ENCODE assay signal across 8 mouse cellular contexts in genomic region chr10:67284761-67285175, GRCm38 (mm10). TPM values are rescaled to one million over a fixed set of nuclear protein-coding genes. Genes with fewer than 3 reads are reported as not detected.
A peak's percentile ranks its signal among the peaks of the same experiment; 100 is the strongest.
DNase-seq lines count a peak whose midpoint lies in the region; ATAC-seq and TF ChIP-seq lines count a peak whose summit lies in the region.

No protein-coding gene starts in this region.

- H3K36me3 ChIP-seq in forebrain, postnatal 0 days (ENCODE audit: insufficient read depth): no peaks in the 10 kb centered on the region
- no peaks in the 10 kb centered on the region for H3K36me3 ChIP-seq in limb, embryonic 12.5 days
- H3K36me3 ChIP-seq in midbrain, embryonic 16.5 days (ENCODE audit: control insufficient read depth, insufficient read depth, low read length): no peaks in the 10 kb centered on the region

- H3K9ac ChIP-seq in forebrain, postnatal 0 days: peak overlapping the region; percentile 86
- peak overlapping the region; percentile 91 for H3K9ac ChIP-seq in limb, embryonic 12.5 days (replicated peaks)
- peak overlapping the region; percentile 91 for H3K9ac ChIP-seq in midbrain, embryonic 16.5 days (ENCODE audit: low read depth, low read length)

- peak overlapping the region; percentile 79 for H3K27ac ChIP-seq in forebrain, postnatal 0 days (ENCODE audit: low read depth, low read length)
- 0 out of 2 replicates have a peak overlapping the region, but pooled peaks have one; percentile 41 for H3K27ac ChIP-seq in limb, embryonic 12.5 days
- H3K27ac ChIP-seq in midbrain, embryonic 16.5 days (ENCODE audit: low read length): peak overlapping the region; percentile 66

- under 1% methylated on average over 33 of the region's 41 CpGs for WGBS in forebrain, postnatal 0 days
- under 1% methylated on average over 41 of the region's 41 CpGs for WGBS in limb, embryonic 12.5 days
- under 1% methylated on average over 33 of the region's 41 CpGs for whole genome bisulfite sequencing in midbrain, embryonic 16.5 days

- peak overlapping the region; percentile 82 for H3K4me3 ChIP-seq in forebrain, postnatal 0 days (ENCODE audit: low read depth, low read length)
- peak overlapping the region; percentile 92 for H3K4me3 ChIP-seq in limb, embryonic 12.5 days (replicated peaks)
- peak overlapping the region; percentile 91 for H3K4me3 ChIP-seq in midbrain, embryonic 16.5 days (ENCODE audit: low read depth, low read length)

- no peaks in the 10 kb centered on the region for H3K27me3 ChIP-seq in forebrain, postnatal 0 days (ENCODE audit: insufficient read depth, low read length)
- H3K27me3 ChIP-seq in limb, embryonic 12.5 days: no peaks in the 10 kb centered on the region
- H3K27me3 ChIP-seq in midbrain, embryonic 16.5 days (ENCODE audit: control insufficient read depth, insufficient read depth, low read depth, low read length): no peaks in the 10 kb centered on the region

- DNase-seq in frontal cortex, adult 2 months (ENCODE audit: extremely low spot score in 1 of 2, low spot score in 1 of 2): no peak
- peak; percentile 28 for DNase-seq in urinary bladder, postnatal 25 days (ENCODE audit: low spot score)
- DNase-seq in urinary bladder, postnatal 10 days (ENCODE audit: low spot score): no peak
- no peak for DNase-seq in forebrain, postnatal 0 days
- DNase-seq in layer of hippocampus, postnatal 25 days (ENCODE audit: extremely low spot score in 1 of 2, low spot score in 1 of 2): no peak

- H3K9me3 ChIP-seq in forebrain, postnatal 0 days (ENCODE audit: low read length): no peaks in the 10 kb centered on the region
- no peaks in the 10 kb centered on the region for H3K9me3 ChIP-seq in limb, embryonic 12.5 days
- H3K9me3 ChIP-seq in midbrain, embryonic 16.5 days (replicated peaks; ENCODE audit: control insufficient read depth, low read length, poor library complexity, severe bottlenecking): no peaks in the 10 kb centered on the region

- peak; percentile 48 for ATAC-seq in frontal cortex, adult (ENCODE audit: low TSS enrichment)
- peak; percentile 45 for ATAC-seq in forebrain, postnatal 0 days
- ATAC-seq in limb, embryonic 12.5 days (ENCODE audit: insufficient number of reproducible peaks, insufficient read depth, low FRiP score, low TSS enrichment, low read depth): no peak; the same call in 1 of the 2 replicates
- ATAC-seq in midbrain, embryonic 16.5 days: no peak

- H3K4me2 ChIP-seq in forebrain, postnatal 0 days (ENCODE audit: low read depth): peak overlapping the region; percentile 82
- H3K4me2 ChIP-seq in limb, embryonic 12.5 days: peak overlapping the region; percentile 83
- peak overlapping the region; percentile 78 for H3K4me2 ChIP-seq in midbrain, embryonic 16.5 days (ENCODE audit: low read length)

- peaks cover 15% of the 10 kb centered on the region; the same call in 1 of the 2 replicates for H3K4me1 ChIP-seq in forebrain, postnatal 0 days (ENCODE audit: insufficient read depth)
- peaks cover 23% of the 10 kb centered on the region for H3K4me1 ChIP-seq in limb, embryonic 12.5 days (replicated peaks)
- peaks cover 23% of the 10 kb centered on the region for H3K4me1 ChIP-seq in midbrain, embryonic 16.5 days (ENCODE audit: control insufficient read depth, insufficient read depth, low read length)

- peak; percentile 36; the same call in 1 of the 2 replicates for TF ChIP-seq CTCF in forebrain, postnatal 0 days (IDR thresholded peaks at IDR 0.05; ENCODE audit: low read depth)

RNA-seq across cellular contexts. Expression of gene Nrbf2, which starts 0.3 kb away (rescaled TPM):
- 18.6 and 19.7 TPM in 2 replicates for polyA plus RNA-seq in frontal cortex, adult 2 months (2012; rRNA removed)
- total RNA-seq in forebrain, postnatal 0 days (2014; rRNA removed): 16.8 and 26.4 TPM in 2 replicates
- 37.2 and 39.8 TPM in 2 replicates for polyA plus RNA-seq in forebrain, postnatal 0 days (2015; fragmentation: Nextera tagmentation; extraction: Ambion mirVana)
- polyA plus RNA-seq in limb, embryonic 12.5 days (2016; fragmentation: Nextera tagmentation; extraction: Ambion mirVana): 41.3 and 42.5 TPM in 2 replicates
- 41.6 and 41.9 TPM in 2 replicates for polyA plus RNA-seq in midbrain, embryonic 16.5 days (2015; fragmentation: Nextera tagmentation; extraction: Ambion mirVana)
- total RNA-seq in layer of hippocampus, postnatal 25 days (2021): 10 to 100 TPM; 17.9 to 21.1 TPM

Comparison
In these comparisons a context has a peak if more than half of its experiments do, and no peak if none do; other contexts are left out.
1. ATAC-seq: peak in frontal cortex, adult (single experiment) and forebrain, postnatal 0 days (single experiment); none in limb, embryonic 12.5 days (single experiment) and midbrain, embryonic 16.5 days (single experiment).
2. Peak in every context shown above with its lines, with median percentiles within 50 percentile points of each other: H3K27ac ChIP-seq, H3K4me2 ChIP-seq, H3K4me3 ChIP-seq and H3K9ac ChIP-seq.